Mouse (Mus musculus) embryonic facial prominence, embryonic 12.5 days (tissue): Measurements from ENCODE around the gene Col9a1. TPM values are rescaled to one million over a fixed set of nuclear protein-coding genes. Genes with fewer than 3 reads are reported as not detected.
A peak's percentile ranks its signal among the peaks of the same experiment; 100 is the strongest.

Experiments used
- ATAC-seq: fragments of 200-750 bp; cut with Nextera tagmentation; 2 replicates; pipeline ENCODE4 v1.8.0; 2017; ENCODE audit not compliant: insufficient number of reproducible peaks, insufficient read depth, low FRiP score, low TSS enrichment
- H3K27ac ChIP-seq: fragments of 300-500 bp; sonication (generic); 2 replicates; pipeline ENCODE4 v1.5.1; 2016; ENCODE audit warnings: mild to moderate bottlenecking
- H3K27me3 ChIP-seq: fragments of 300-500 bp; sonication (generic); 2 replicates; pipeline ENCODE4 v1.6.1; 2016; ENCODE audit warnings: mild to moderate bottlenecking, moderate library complexity
- H3K36me3 ChIP-seq: fragments of 300-500 bp; sonication (generic); 2 replicates; pipeline ENCODE4 v1.6.1; 2016; ENCODE audit warnings: mild to moderate bottlenecking
- H3K4me1 ChIP-seq: fragments of 300-500 bp; sonication (generic); 2 replicates; pipeline ENCODE4 v1.6.1; 2016
- H3K4me2 ChIP-seq: fragments of 300-500 bp; sonication (generic); replicated peaks from 2 replicates; pipeline ENCODE4 v1.6.1; 2016; ENCODE audit warnings: mild to moderate bottlenecking, moderate library complexity
- H3K4me3 ChIP-seq: fragments of 300-500 bp; sonication (generic); 2 replicates; pipeline ENCODE4 v1.5.1; 2016; ENCODE audit warnings: mild to moderate bottlenecking
- H3K9ac ChIP-seq: fragments of 300-500 bp; sonication (generic); 2 replicates; pipeline ENCODE4 v1.6.1; 2016; ENCODE audit warnings: mild to moderate bottlenecking, moderate library complexity
- H3K9me3 ChIP-seq: fragments of 300-500 bp; sonication (generic); 2 replicates; pipeline ENCODE4 v1.6.1; 2016; ENCODE audit warnings: mild to moderate bottlenecking, moderate library complexity
- WGBS: fragments of 180-500 bp; shearing (Covaris S2); methylation state at CpG from one replicate; pipeline ENCODE4 v1.1.7; 2016; 5-methylcytosine and 5-hydroxymethylcytosine counted together
- polyA plus RNA-seq: library from polyadenylated mRNA; unstranded; fragments of >200 nt; fragmentation: Nextera tagmentation; extraction: Ambion mirVana; gene quantifications from 2 replicates; pipeline ENCODE4 v1.2.1, GENCODE M21; 2016

Col9a1 gene
- polyA plus RNA-seq, 1 experiment from 2014 or later = 132 TPM

- Histone ChIP-seq H3K4me1 (no peaks in the 10 kb centered on the region), H3K4me3 (no peak overlapping the region), H3K9ac (no peak overlapping the region), H3K27ac (no peak overlapping the region), H3K27me3 (no peaks in the 10 kb centered on the region), H3K4me2 (no peak overlapping the region), H3K9me3 (no peaks in the 10 kb centered on the region), H3K36me3 (no peaks in the 10 kb centered on the region)
- 70% methylated on average over 10 of the region's 10 CpGs for WGBS
- no peak for ATAC-seq
Observed at GRCm38 (mm10) chr1:24248294-24249104, 71.1 kb downstream of the Col9a1 start.

GRCm38 (mm10) chr1:24249105-24249664 is 71.8 kb downstream of the Col9a1 start:
- no peaks in the 10 kb centered on the region for H3K9me3 ChIP-seq
- H3K27ac ChIP-seq = no peak overlapping the region
- no peak overlapping the region for H3K4me3 ChIP-seq
- no peaks in the 10 kb centered on the region for H3K27me3 ChIP-seq
- H3K4me1 ChIP-seq = no peaks in the 10 kb centered on the region
- H3K4me2 ChIP-seq = no peak overlapping the region
- H3K9ac ChIP-seq = no peak overlapping the region
- no peaks in the 10 kb centered on the region for H3K36me3 ChIP-seq
- WGBS = 51% methylated on average over 3 of the region's 3 CpGs
- peak; percentile 59; the same call in 1 of the 2 replicates for ATAC-seq

- WGBS = 68% methylated on average over 5 of the region's 5 CpGs
- Histone ChIP-seq H3K36me3 (no peaks in the 10 kb centered on the region), H3K27ac (no peak overlapping the region), H3K4me1 (no peaks in the 10 kb centered on the region), H3K9ac (no peak overlapping the region), H3K9me3 (no peaks in the 10 kb centered on the region), H3K4me3 (no peak overlapping the region), H3K27me3 (no peaks in the 10 kb centered on the region), H3K4me2 (no peak overlapping the region)
- no peak for ATAC-seq
Observed at GRCm38 (mm10) chr1:24257961-24258360, 80.6 kb downstream of the Col9a1 start.

GRCm38 (mm10) chr1:24259419-24259818 is 82.0 kb downstream of the Col9a1 start:
- ATAC-seq = no peak
- no peaks in the 10 kb centered on the region for H3K36me3 ChIP-seq
- H3K4me2 ChIP-seq = no peak overlapping the region
- WGBS = 63% methylated on average over 6 of the region's 6 CpGs
- H3K9me3 ChIP-seq = no peaks in the 10 kb centered on the region
- no peak overlapping the region for H3K9ac ChIP-seq
- H3K27ac ChIP-seq = no peak overlapping the region
- no peaks in the 10 kb centered on the region for H3K4me1 ChIP-seq
- H3K4me3 ChIP-seq = no peak overlapping the region
- no peaks in the 10 kb centered on the region for H3K27me3 ChIP-seq

- ATAC-seq = no peak
- Histone ChIP-seq H3K36me3 (no peaks in the 10 kb centered on the region), H3K27me3 (no peaks in the 10 kb centered on the region)
Observed at GRCm38 (mm10) chr1:24261181-24261580, 83.8 kb downstream of the Col9a1 start.

GRCm38 (mm10) chr1:24267022-24267421 is 89.6 kb downstream of the Col9a1 start:
- Histone ChIP-seq H3K4me1 (no peaks in the 10 kb centered on the region), H3K9me3 (no peaks in the 10 kb centered on the region), H3K27me3 (no peaks in the 10 kb centered on the region), H3K27ac (no peak overlapping the region), H3K4me2 (no peak overlapping the region), H3K9ac (no peak overlapping the region), H3K4me3 (no peak overlapping the region), H3K36me3 (no peaks in the 10 kb centered on the region)
- 54% methylated on average over 3 of the region's 3 CpGs for WGBS
- ATAC-seq = no peak

More at GRCm38 (mm10) chr1:24261181-24261580, 83.8 kb downstream of the Col9a1 start:
- no peak overlapping the region for H3K9ac ChIP-seq
- H3K4me3 ChIP-seq = no peak overlapping the region
- H3K9me3 ChIP-seq = no peaks in the 10 kb centered on the region
- H3K4me1 ChIP-seq = no peaks in the 10 kb centered on the region
- H3K4me2 ChIP-seq = no peak overlapping the region
- no peak overlapping the region for H3K27ac ChIP-seq

- H3K36me3 ChIP-seq = no peaks in the 10 kb centered on the region
- H3K4me3 ChIP-seq = no peak overlapping the region
- H3K4me2 ChIP-seq = no peak overlapping the region
- no peak overlapping the region for H3K27ac ChIP-seq
- no peak for ATAC-seq
- no peaks in the 10 kb centered on the region for H3K27me3 ChIP-seq
- H3K9me3 ChIP-seq = no peaks in the 10 kb centered on the region
- no peak overlapping the region for H3K9ac ChIP-seq
- peaks cover 4% of the 10 kb centered on the region; the same call in 1 of the 2 replicates for H3K4me1 ChIP-seq
- 38% methylated on average over 6 of the region's 6 CpGs for WGBS
Observed at GRCm38 (mm10) chr1:24286360-24286759, 109.0 kb downstream of the Col9a1 start.

GRCm38 (mm10) chr1:24292515-24292914 is 115.1 kb downstream of the Col9a1 start:
- no peaks in the 10 kb centered on the region for H3K36me3 ChIP-seq
- no peaks in the 10 kb centered on the region for H3K27me3 ChIP-seq
- no peaks in the 10 kb centered on the region for H3K4me1 ChIP-seq
- ATAC-seq = no peak
- no peak overlapping the region for H3K27ac ChIP-seq
- H3K4me2 ChIP-seq = no peak overlapping the region
- no peaks in the 10 kb centered on the region for H3K9me3 ChIP-seq
- H3K9ac ChIP-seq = no peak overlapping the region
- 79% methylated on average over 2 of the region's 2 CpGs for WGBS
- H3K4me3 ChIP-seq = no peak overlapping the region

- ATAC-seq = no peak
- no peak overlapping the region for H3K27ac ChIP-seq
- no peaks in the 10 kb centered on the region for H3K4me1 ChIP-seq
- WGBS = 80% methylated on average over 7 of the region's 7 CpGs
- H3K9ac ChIP-seq = no peak overlapping the region
- H3K4me3 ChIP-seq = no peak overlapping the region
- H3K36me3 ChIP-seq = no peaks in the 10 kb centered on the region
- H3K27me3 ChIP-seq = no peaks in the 10 kb centered on the region
- no peak overlapping the region for H3K4me2 ChIP-seq
- no peaks in the 10 kb centered on the region for H3K9me3 ChIP-seq
Observed at GRCm38 (mm10) chr1:24294979-24295942, 117.9 kb downstream of the Col9a1 start.

- Histone ChIP-seq H3K36me3 (no peaks in the 10 kb centered on the region), H3K4me1 (no peaks in the 10 kb centered on the region), H3K4me2 (no peak overlapping the region), H3K27me3 (no peaks in the 10 kb centered on the region), H3K4me3 (no peak overlapping the region), H3K9me3 (no peaks in the 10 kb centered on the region), H3K27ac (no peak overlapping the region), H3K9ac (no peak overlapping the region)
- no peak for ATAC-seq
- WGBS = 87% methylated on average over 3 of the region's 3 CpGs
Observed at GRCm38 (mm10) chr1:24300700-24301099, 123.3 kb downstream of the Col9a1 start.
